ENCODE assay signal across 10 mouse cellular contexts in the genomic region with DNA sequence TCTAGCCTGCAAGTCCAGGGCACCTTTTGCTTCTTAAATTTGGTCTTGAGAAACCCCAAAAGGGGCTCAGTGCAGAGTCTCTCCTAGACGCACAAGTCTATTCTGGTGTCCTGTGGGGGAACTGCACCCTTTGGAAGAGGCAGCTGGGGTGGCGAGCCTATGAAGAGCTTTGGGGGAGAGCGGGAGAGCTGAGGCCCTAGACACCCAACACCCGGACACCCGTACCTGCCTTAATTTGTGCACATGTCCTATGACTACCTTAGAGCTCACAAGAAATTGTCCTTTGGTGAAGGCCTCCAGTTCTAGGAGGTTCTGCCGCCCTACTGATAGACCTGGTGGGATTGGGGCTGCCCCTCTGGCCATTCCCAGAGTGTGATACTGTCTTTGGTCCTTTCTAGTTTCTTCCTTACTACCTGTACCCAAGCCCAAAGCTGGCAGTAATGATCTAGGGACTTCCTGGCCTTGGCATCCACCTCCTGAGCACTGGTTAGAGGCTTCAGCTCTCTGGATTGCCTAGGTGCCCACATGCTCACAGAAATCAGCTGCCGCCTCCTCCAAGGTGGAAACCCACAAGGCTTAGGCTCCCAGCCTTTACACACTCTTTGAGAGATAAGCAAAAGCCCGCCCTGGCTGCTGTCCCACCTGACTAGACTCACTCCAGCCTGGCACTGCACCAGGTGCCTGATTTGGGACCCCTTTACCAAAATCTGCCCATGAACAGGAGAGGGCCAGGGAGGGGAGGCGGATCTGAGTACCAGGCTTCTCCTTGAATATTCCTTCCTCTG. TPM values are rescaled to one million over a fixed set of nuclear protein-coding genes. Genes with fewer than 3 reads are reported as not detected.
DNase-seq lines count a peak whose midpoint lies in the region; ATAC-seq and TF ChIP-seq lines count a peak whose summit lies in the region.
"Had no signal": no experiment of that assay in that cellular context is flagged by ENCODE, and none has a peak within 500 bp of the region (broad histone marks: within the 10 kb centered on the region; RNA-seq: fewer than 3 reads in every experiment).

No protein-coding gene starts in this region.

- peaks cover 12% of the 10 kb centered on the region; the same call in 1 of the 2 replicates for H3K4me1 ChIP-seq in kidney, adult 2 months (ENCODE audit: control insufficient read depth, insufficient read depth, low read length)
- peaks cover 55% of the 10 kb centered on the region for H3K4me1 ChIP-seq in hindbrain, embryonic 10.5 days (replicated peaks)
- H3K4me1 ChIP-seq in midbrain, postnatal 0 days (ENCODE audit: insufficient read depth, low read length) = 0 out of 2 replicates have a peak, but pooled peaks cover 6% of the 10 kb centered on the region

- no peak for TF ChIP-seq CTCF in kidney, adult 2 months (conservative IDR thresholded peaks at IDR 0.05; ENCODE audit: insufficient read depth, insufficient read length, low read depth, low read length)
- no peak for TF ChIP-seq CTCF in midbrain, postnatal 0 days (IDR thresholded peaks at IDR 0.05)

- no peak for DNase-seq in kidney, adult 2 months
- DNase-seq in kidney, adult 18-20 months = no peak
- DNase-seq in cerebellum, adult 9-10 months = peak; percentile 78
- no peak for DNase-seq in hindbrain, embryonic 10.5 days (ENCODE audit: low spot score)
- no peak for DNase-seq in midbrain, postnatal 0 days (ENCODE audit: low spot score)
- DNase-seq in right cerebral cortex, postnatal 4 days = no peak
- no peak for DNase-seq in layer of hippocampus, postnatal 36 days
- no peak for DNase-seq in frontal cortex, postnatal 36 days (ENCODE audit: low spot score in 2 of 2)
- DNase-seq: kidney, postnatal 25 days had no signal

- no peak for TF ChIP-seq POLR2A in kidney, adult 2 months (IDR thresholded peaks at IDR 0.05; ENCODE audit: low read depth, low read length)

- ATAC-seq in midbrain, postnatal 0 days (ENCODE audit: low FRiP score) = no peak

- H3K27ac ChIP-seq in kidney, adult 2 months (ENCODE audit: insufficient read depth, low read depth, low read length) = no peak overlapping the region
- no peak overlapping the region for H3K27ac ChIP-seq in hindbrain, embryonic 10.5 days
- no peak overlapping the region for H3K27ac ChIP-seq in midbrain, postnatal 0 days (ENCODE audit: low read depth, low read length)

- H3K9ac ChIP-seq in midbrain, postnatal 0 days (replicated peaks; ENCODE audit: low read length, poor library complexity, severe bottlenecking) = 0 out of 2 replicates have a peak overlapping the region, but pooled peaks have one; percentile 52

- no peaks in the 10 kb centered on the region for H3K27me3 ChIP-seq in kidney, adult 2 months (replicated peaks; ENCODE audit: control insufficient read depth, insufficient read depth, low read length)
- peaks cover 82% of the 10 kb centered on the region for H3K27me3 ChIP-seq in hindbrain, embryonic 10.5 days (ENCODE audit: insufficient read depth, poor library complexity, severe bottlenecking)
- peaks cover 18% of the 10 kb centered on the region for H3K27me3 ChIP-seq in midbrain, postnatal 0 days (ENCODE audit: insufficient read depth, low read length)

- peak overlapping the region; percentile 65 for H3K4me2 ChIP-seq in midbrain, postnatal 0 days (ENCODE audit: low read depth, low read length, poor library complexity, severe bottlenecking)

- peak overlapping the region; percentile 34; the same call in 1 of the 2 replicates for H3K4me3 ChIP-seq in kidney, adult 2 months (ENCODE audit: insufficient read depth, low read depth, low read length)
- H3K4me3 ChIP-seq in hindbrain, embryonic 10.5 days = peak overlapping the region; percentile 69
- H3K4me3 ChIP-seq in midbrain, postnatal 0 days (ENCODE audit: low read depth, low read length) = peak overlapping the region; percentile 73

- no peaks in the 10 kb centered on the region for H3K36me3 ChIP-seq in kidney, adult 2 months (ENCODE audit: control insufficient read depth, insufficient read depth, low read length)
- H3K36me3 ChIP-seq in hindbrain, embryonic 10.5 days = no peaks in the 10 kb centered on the region
- no peaks in the 10 kb centered on the region for H3K36me3 ChIP-seq in midbrain, postnatal 0 days (ENCODE audit: insufficient read depth, low read length)
- H3K36me3 ChIP-seq: G1E had no signal

- no peaks in the 10 kb centered on the region for H3K9me3 ChIP-seq in hindbrain, embryonic 10.5 days
- H3K9me3 ChIP-seq in midbrain, postnatal 0 days (ENCODE audit: low read length) = no peaks in the 10 kb centered on the region
- H3K9me3 ChIP-seq: G1E had no signal

- 67% methylated on average over 9 of the region's 9 CpGs for WGBS in kidney, adult 2 months
- WGBS in hindbrain, embryonic 10.5 days = 51% methylated on average over 9 of the region's 9 CpGs
- 50% methylated on average over 9 of the region's 9 CpGs for WGBS in midbrain, postnatal 0 days

RNA-seq across cellular contexts. Expression of a gene that starts 1.2 kb away (rescaled TPM):
- polyA plus RNA-seq in kidney, adult 2 months (2012; rRNA removed) = 4.6 and 5.7 TPM in 2 replicates
- polyA plus RNA-seq in hindbrain, embryonic 10.5 days (2016; fragmentation: Nextera tagmentation; extraction: Ambion mirVana) = 2.9 and 3.7 TPM in 2 replicates
- total RNA-seq in midbrain, postnatal 0 days (2014; rRNA removed) = 20.5 and 23.6 TPM in 2 replicates
- 3.1 and 3.2 TPM in 2 replicates for polyA plus RNA-seq in midbrain, postnatal 0 days (2015; fragmentation: Nextera tagmentation; extraction: Ambion mirVana)
- 1 to 10 TPM; 6.0 to 6.9 TPM for total RNA-seq in layer of hippocampus, postnatal 36 days (2021)
- total RNA-seq: G1E had no signal
- polyA plus RNA-seq: G1E had no signal
